ENCODE assay signal across 30 mouse cellular contexts in genomic region chr2:66148654-66149230, GRCm38 (mm10). TPM values are rescaled to one million over a fixed set of nuclear protein-coding genes. Genes with fewer than 3 reads are reported as not detected.
DNase-seq lines count a peak whose midpoint lies in the region; ATAC-seq lines count a peak whose summit lies in the region.
"Had no signal": no experiment of that assay in that cellular context is flagged by ENCODE, and none has a peak within 500 bp of the region (broad histone marks: within the 10 kb centered on the region; RNA-seq: fewer than 3 reads in every experiment).

No protein-coding gene starts in this region.

- H3K4me2 ChIP-seq in midbrain, embryonic 13.5 days (replicated peaks), result no peak overlapping the region
- H3K4me2 ChIP-seq: embryonic facial prominence, embryonic 13.5 days; forebrain, embryonic 13.5 days; heart, embryonic 11.5 days; hindbrain, embryonic 12.5 days; hindbrain, embryonic 15.5 days had no signal

- peak; percentile 66 for ATAC-seq in CD4-positive, CD25-positive, alpha-beta regulatory T cell, adult 4 months
- ATAC-seq in midbrain, embryonic 13.5 days, result no peak
- ATAC-seq: forebrain, embryonic 13.5 days; forebrain, postnatal 0 days; intestine, embryonic 16.5 days had no signal

- H3K27me3 ChIP-seq in midbrain, embryonic 13.5 days, result no peaks in the 10 kb centered on the region
- H3K27me3 ChIP-seq: embryonic facial prominence, embryonic 13.5 days; forebrain, embryonic 13.5 days; hindbrain, embryonic 12.5 days; hindbrain, embryonic 15.5 days had no signal

- no peaks in the 10 kb centered on the region for H3K4me1 ChIP-seq in midbrain, embryonic 13.5 days (replicated peaks)
- H3K4me1 ChIP-seq: embryonic facial prominence, embryonic 13.5 days; forebrain, embryonic 13.5 days; hindbrain, embryonic 12.5 days; hindbrain, embryonic 15.5 days had no signal

- 85% methylated on average over 10 of the region's 10 CpGs for WGBS in midbrain, embryonic 13.5 days

- peak; percentile 47 for DNase-seq in CD4-positive helper T cell, adult 2 months (ENCODE audit: low read depth, low spot score)
- peak; percentile 61 for DNase-seq in induced T-regulatory cell, adult 2 months (ENCODE audit: low read depth)
- peak; percentile 22 for DNase-seq in naive thymus-derived CD4-positive, alpha-beta T cell, adult 2 months (ENCODE audit: low read depth)
- DNase-seq in urinary bladder, postnatal 36 days (ENCODE audit: low spot score in 2 of 2), result no peak
- no peak for DNase-seq in layer of hippocampus, postnatal 25 days (ENCODE audit: extremely low spot score in 1 of 2, low spot score in 1 of 2)
- DNase-seq: adrenal gland, adult 2 months; adrenal gland, postnatal 14 days; B cell, adult 2 months; cerebellum, adult 11 months; cerebellum, adult 2 months; cerebellum, adult 9-11 months; cerebellum, postnatal 25 days; embryo, embryonic 11 days; forebrain, postnatal 0 days; gastrocnemius, adult 2 months; gastrocnemius, postnatal 14 days; heart, adult 11 months had no signal

- H3K9ac ChIP-seq in midbrain, embryonic 13.5 days (replicated peaks), result no peak overlapping the region
- H3K9ac ChIP-seq: embryonic facial prominence, embryonic 13.5 days; forebrain, embryonic 13.5 days; forebrain, postnatal 0 days; hindbrain, embryonic 12.5 days; hindbrain, embryonic 15.5 days had no signal

- no peaks in the 10 kb centered on the region for H3K9me3 ChIP-seq in midbrain, embryonic 13.5 days
- H3K9me3 ChIP-seq: embryonic facial prominence, embryonic 10.5 days; embryonic facial prominence, embryonic 13.5 days; forebrain, embryonic 13.5 days; hindbrain, embryonic 12.5 days; hindbrain, embryonic 15.5 days had no signal

- H3K4me3 ChIP-seq in midbrain, embryonic 13.5 days (replicated peaks), result no peak overlapping the region
- H3K4me3 ChIP-seq: embryonic facial prominence, embryonic 10.5 days; embryonic facial prominence, embryonic 13.5 days; erythroblast, embryonic 14.5 days; forebrain, embryonic 13.5 days; gastrocnemius, adult 2 months; hindbrain, embryonic 12.5 days; hindbrain, embryonic 15.5 days had no signal

- H3K27ac ChIP-seq in midbrain, embryonic 13.5 days, result no peak overlapping the region
- H3K27ac ChIP-seq: embryonic facial prominence, embryonic 10.5 days; embryonic facial prominence, embryonic 13.5 days; forebrain, embryonic 13.5 days; gastrocnemius, adult 2 months; hindbrain, embryonic 12.5 days; hindbrain, embryonic 15.5 days had no signal

- H3K36me3 ChIP-seq in midbrain, embryonic 13.5 days, result no peaks in the 10 kb centered on the region
- H3K36me3 ChIP-seq: embryonic facial prominence, embryonic 10.5 days; embryonic facial prominence, embryonic 13.5 days; hindbrain, embryonic 12.5 days; hindbrain, embryonic 15.5 days had no signal

RNA-seq across cellular contexts. Expression of gene Galnt3, which starts 23.9 kb away (rescaled TPM):
- under 1 TPM in 1 of 2 experiments, not detected in 1; 0.42 TPM for polyA plus RNA-seq in CD4-positive, CD25-positive, alpha-beta regulatory T cell, adult 4 months (2017; shearing (Covaris generic))
- polyA plus RNA-seq in midbrain, embryonic 13.5 days (2015; fragmentation: Nextera tagmentation; extraction: Ambion mirVana), result 0.36 and 0.96 TPM in 2 replicates
- total RNA-seq in layer of hippocampus, postnatal 25 days (2021), result 1 to 10 TPM; 4.3 to 7.8 TPM
- total RNA-seq: gastrocnemius, postnatal 14 days; heart, adult 8-10 months; heart, postnatal 25 days; MEL had no signal
- polyA plus RNA-seq: erythroblast, embryonic 14.5 days had no signal

Comparison
In these comparisons a context has a peak if more than half of its experiments do, and no peak if none do; other contexts are left out.
1. DNase-seq: peak in CD4-positive helper T cell, adult 2 months (single experiment), induced T-regulatory cell, adult 2 months (single experiment) and naive thymus-derived CD4-positive, alpha-beta T cell, adult 2 months (single experiment); none in urinary bladder, postnatal 36 days (0 of 2) and layer of hippocampus, postnatal 25 days (0 of 2).